Mouse (Mus musculus) MEL (cell line): ENCODE data around the gene Abhd10. TPM values are rescaled to one million over a fixed set of nuclear protein-coding genes. Genes with fewer than 3 reads are reported as not detected.

ENCODE experiments used
- DNase-seq: peaks from one replicate; pipeline ENCODE4 v3.0.0; 2011; ENCODE audit warnings: low read depth, low spot score
- H3K27ac ChIP-seq: 2 replicates; pipeline ENCODE4 v1.5.1; 2012; ENCODE audit warnings: low read depth, mild to moderate bottlenecking, control low read depth, low read length, moderate library complexity; ENCODE audit not compliant: control insufficient read depth
- H3K27me3 ChIP-seq, 2 experiments: fragments of 150-350 bp in 1 of 2; sonication (generic) in 1 of 2; 2 replicates each; pipeline ENCODE4 v1.6.1; 2012; ENCODE audit warnings: low read length in 2 of 2, mild to moderate bottlenecking in 2 of 2, improper control_type of control experiment in 1 of 2, moderate library complexity in 1 of 2; ENCODE audit not compliant: insufficient read depth in 2 of 2, control insufficient read depth in 1 of 2
- H3K36me3 ChIP-seq, 2 experiments: 2 replicates each; pipeline ENCODE4 v1.6.1; 2012 to 2014; ENCODE audit warnings: low read length in 2 of 2, improper control_type of control experiment in 1 of 2, inconsistent platforms in 1 of 2, mild to moderate bottlenecking in 1 of 2; ENCODE audit not compliant: insufficient read depth in 2 of 2, control insufficient read depth in 1 of 2
- H3K4me1 ChIP-seq, 2 experiments: fragments of 150-350 bp in 1 of 2; sonication (generic) in 1 of 2; 2 replicates each; pipeline ENCODE4 v1.6.1; 2012; ENCODE audit warnings: low read length in 2 of 2, improper control_type of control experiment in 1 of 2, mild to moderate bottlenecking in 1 of 2; ENCODE audit not compliant: insufficient read depth in 2 of 2, control insufficient read depth in 1 of 2
- H3K4me3 ChIP-seq, 2 experiments: fragments of 150-350 bp in 1 of 2; sonication (generic) in 1 of 2; 2 replicates each; pipeline ENCODE4 v1.5.1; 2012; ENCODE audit warnings: low read depth in 2 of 2, low read length in 2 of 2, mild to moderate bottlenecking in 2 of 2, moderate library complexity in 2 of 2, control low read depth in 1 of 2, improper control_type of control experiment in 1 of 2; ENCODE audit not compliant: control insufficient read depth in 1 of 2, insufficient read depth in 1 of 2
- H3K79me2 ChIP-seq: 2 replicates; pipeline ENCODE4 v1.6.1; 2012; ENCODE audit warnings: mild to moderate bottlenecking, low read length, moderate library complexity; ENCODE audit not compliant: control insufficient read depth, poor library complexity, insufficient read depth
- H3K9ac ChIP-seq: 2 replicates; pipeline ENCODE4 v1.6.1; 2012; ENCODE audit warnings: low read depth, mild to moderate bottlenecking, control low read depth, low read length, moderate library complexity; ENCODE audit not compliant: control insufficient read depth, poor library complexity, severe bottlenecking
- H3K9me3 ChIP-seq: fragments of 150-350 bp; sonication (generic); replicated peaks from 2 replicates; pipeline ENCODE4 v1.6.1; 2012; ENCODE audit warnings: mild to moderate bottlenecking, low read length, improper control_type of control experiment, moderate library complexity; ENCODE audit not compliant: insufficient read depth
- E2F4 ChIP-seq: IDR thresholded peaks from 2 replicates; pipeline ENCODE4 v1.6.1; 2011; ENCODE audit warnings: low read depth, low read length, improper control_type of control experiment, borderline replicate concordance
- ELF1 ChIP-seq: IDR thresholded peaks from 2 replicates; pipeline ENCODE4 v1.6.1; 2014; ENCODE audit warnings: low read depth, mild to moderate bottlenecking, inconsistent platforms, low read length, improper control_type of control experiment, moderate library complexity
- EP300 ChIP-seq, 2 experiments: IDR thresholded peaks; 2 replicates each; pipeline ENCODE4 v1.6.1; 2011; ENCODE audit warnings: improper control_type of control experiment in 2 of 2, low read length in 2 of 2, low read depth in 1 of 2, mild to moderate bottlenecking in 1 of 2
- ETS1 ChIP-seq: IDR thresholded peaks from 2 replicates; pipeline ENCODE4 v1.6.1; 2012; ENCODE audit warnings: low read depth, mild to moderate bottlenecking, inconsistent platforms, low read length, improper control_type of control experiment, moderate library complexity
- GATA1 ChIP-seq: IDR thresholded peaks from 2 replicates; pipeline ENCODE4 v1.6.1; 2011; ENCODE audit warnings: low read depth, low read length, improper control_type of control experiment
- HCFC1 ChIP-seq: IDR thresholded peaks from 2 replicates; pipeline ENCODE4 v1.6.1; 2012; ENCODE audit warnings: low read depth, mild to moderate bottlenecking, inconsistent platforms, low read length, improper control_type of control experiment, moderate library complexity
- MAFK ChIP-seq: IDR thresholded peaks from 2 replicates; pipeline ENCODE4 v1.6.1; 2011; ENCODE audit warnings: low read depth, mild to moderate bottlenecking, low read length, improper control_type of control experiment, borderline replicate concordance
- MAX ChIP-seq: IDR thresholded peaks from 2 replicates; pipeline ENCODE4 v1.6.1; 2011; ENCODE audit warnings: low read length, improper control_type of control experiment
- MAZ ChIP-seq: IDR thresholded peaks from 2 replicates; pipeline ENCODE4 v1.6.1; 2012; ENCODE audit warnings: low read depth, mild to moderate bottlenecking, inconsistent platforms, low read length, improper control_type of control experiment
- MXI1 ChIP-seq: IDR thresholded peaks from 2 replicates; pipeline ENCODE4 v1.6.1; 2011; ENCODE audit warnings: mild to moderate bottlenecking, low read depth, low read length, improper control_type of control experiment
- MYB ChIP-seq: IDR thresholded peaks from 2 replicates; pipeline ENCODE4 v1.6.1; 2011; ENCODE audit warnings: mild to moderate bottlenecking, low read depth, low read length, improper control_type of control experiment
- MYC ChIP-seq: IDR thresholded peaks from 2 replicates; pipeline ENCODE4 v1.6.1; 2011; ENCODE audit warnings: low read depth, mild to moderate bottlenecking, low read length, improper control_type of control experiment, moderate library complexity
- POLR2A ChIP-seq, 2 experiments: IDR thresholded peaks; 2 replicates each; pipeline ENCODE4 v1.6.1; 2011 to 2012; ENCODE audit warnings: low read length in 2 of 2, mild to moderate bottlenecking in 2 of 2, control low read depth in 1 of 2, improper control_type of control experiment in 1 of 2, low read depth in 1 of 2, moderate library complexity in 1 of 2; ENCODE audit not compliant: control insufficient read depth in 1 of 2, insufficient read depth in 1 of 2, poor library complexity in 1 of 2
- RAD21 ChIP-seq: IDR thresholded peaks from 2 replicates; pipeline ENCODE4 v1.6.1; 2011; ENCODE audit warnings: mild to moderate bottlenecking, low read depth, low read length, improper control_type of control experiment
- RCOR1 ChIP-seq: IDR thresholded peaks from 2 replicates; pipeline ENCODE4 v1.6.1; 2012; ENCODE audit warnings: low read depth, mild to moderate bottlenecking, inconsistent platforms, low read length, improper control_type of control experiment
- SIN3A ChIP-seq: IDR thresholded peaks from 2 replicates; pipeline ENCODE4 v1.6.1; 2012; ENCODE audit warnings: low read length, improper control_type of control experiment, inconsistent platforms
- TBP ChIP-seq: IDR thresholded peaks from 2 replicates; pipeline ENCODE4 v1.8.0; 2011; ENCODE audit warnings: low read depth, low read length, improper control_type of control experiment
- USF2 ChIP-seq, 2 experiments: IDR thresholded peaks; 2 replicates each; pipeline ENCODE4 v1.6.1; 2011 to 2012; ENCODE audit warnings: improper control_type of control experiment in 2 of 2, low read length in 2 of 2, borderline replicate concordance in 1 of 2, inconsistent platforms in 1 of 2, low read depth in 1 of 2, mild to moderate bottlenecking in 1 of 2; ENCODE audit not compliant: insufficient read depth in 1 of 2
- ZC3H11A ChIP-seq: IDR thresholded peaks from 2 replicates; pipeline ENCODE4 v1.6.1; 2012; ENCODE audit warnings: low read depth, mild to moderate bottlenecking, inconsistent platforms, low read length, improper control_type of control experiment
- ZKSCAN1 ChIP-seq: IDR thresholded peaks from 2 replicates; pipeline ENCODE4 v1.6.1; 2012; ENCODE audit warnings: low read depth, mild to moderate bottlenecking, inconsistent platforms, low read length, improper control_type of control experiment, moderate library complexity
- ZMIZ1 ChIP-seq: IDR thresholded peaks from 2 replicates; pipeline ENCODE4 v1.6.1; 2012; ENCODE audit warnings: low read depth, mild to moderate bottlenecking, inconsistent platforms, low read length, improper control_type of control experiment, moderate library complexity
- polyA plus RNA-seq, 2 experiments: library from polyadenylated mRNA; stranded (reverse) in 1 of 2; unstranded in 1 of 2; fragments of >175 nt in 1 of 2; fragments of >200 nt in 1 of 2; gene quantifications; 2 replicates each; pipeline versions ENCODE4 v1.2.1 to v1.2.4; 2012; ENCODE audit warnings: low replicate concordance in 2 of 2, low read depth in 1 of 2; ENCODE audit not compliant: insufficient read length in 2 of 2, insufficient read depth in 1 of 2, missing spikeins in 1 of 2
- total RNA-seq: library from RNA; depleted of rRNA; stranded (reverse); fragments of 300-350 nt; gene quantifications from 2 replicates; pipeline ENCODE4 v1.2.3, GENCODE M21; 2012

Gene Abhd10
- total and polyA plus RNA-seq, 3 experiments = 9.5 to 11.1 TPM; not detected in 1

DNA sequence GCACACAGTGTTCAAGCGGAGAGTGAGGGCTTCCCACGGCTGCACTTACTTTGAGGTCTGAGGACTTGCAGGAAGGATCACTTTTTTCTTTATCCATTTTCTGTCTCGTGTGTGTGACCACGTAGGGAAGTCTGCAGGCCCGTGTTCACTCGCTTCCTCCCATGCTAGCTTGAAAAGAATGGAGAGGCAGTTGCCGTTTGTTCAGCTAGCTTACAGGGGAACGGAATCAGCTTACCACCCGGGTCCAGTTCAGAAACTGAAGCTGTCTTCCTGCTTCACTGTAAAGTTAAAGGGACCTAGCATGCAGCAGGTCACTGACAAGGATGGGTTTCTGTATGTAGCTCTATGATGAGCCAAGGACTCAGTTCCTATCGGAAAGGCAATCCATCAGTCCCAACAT, 49.2 kb downstream of the Abhd10 start, which contains the start of gene Tmprss7:
Tmprss7 (minus strand) TSS at position 101 of the 400 bp plus-strand sequence.
- TF ChIP-seq ZC3H11A (no peak), RCOR1 (no peak), ELF1 (no peak), TBP (no peak), MYC (no peak), RAD21 (no peak), USF2 (IDR thresholded peaks at IDR 0.05; ENCODE audit: borderline replicate concordance in 1 of 2, insufficient read depth in 1 of 2, low read depth in 1 of 2, low read length in 2 of 2) (no peak), GATA1 (no peak), ZMIZ1 (no peak), MAFK (no peak), E2F4 (no peak), POLR2A (IDR thresholded peaks at IDR 0.05; ENCODE audit: control insufficient read depth in 1 of 2, insufficient read depth in 1 of 2, low read depth in 1 of 2, low read length in 2 of 2, poor library complexity in 1 of 2) (no peak)
- Histone ChIP-seq H3K4me1 (no peaks in the 10 kb centered on the region), H3K36me3 (no peaks in the 10 kb centered on the region), H3K4me3 (no peak within 1 kb of the TSS), H3K9ac (no peak within 1 kb of the TSS), H3K27ac (no peak within 1 kb of the TSS), H3K9me3 (no peaks in the 10 kb centered on the region), H3K79me2 (no peaks in the 10 kb centered on the region), H3K27me3 (peaks cover 0 to 3% of the 10 kb centered on the region in 2 experiments; a peak in 2 of 4 replicates)
- no peak for DNase-seq

DNA sequence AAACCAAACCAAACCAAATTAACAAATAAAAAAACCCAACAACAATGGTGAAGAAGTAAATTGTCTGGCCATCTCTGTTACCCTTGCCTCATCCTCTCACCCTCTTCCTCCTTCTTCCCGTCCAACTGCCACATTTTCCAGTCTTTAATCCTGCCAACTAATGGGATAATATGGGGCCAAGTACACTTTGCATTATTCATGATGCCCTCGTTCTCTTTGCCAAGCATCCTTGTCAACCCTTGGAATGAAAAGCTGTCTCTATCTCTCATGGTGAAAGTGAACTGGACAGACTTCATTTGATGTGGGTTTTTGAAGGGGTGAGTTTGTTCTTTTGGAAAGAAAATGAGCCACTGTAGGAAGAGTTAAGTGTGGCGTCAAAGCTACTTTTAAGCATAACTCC, 49.9 kb downstream of the Abhd10 start:
- Histone ChIP-seq H3K4me3 (no peak overlapping the region), H3K27me3 (peaks cover 0 to 1% of the 10 kb centered on the region in 2 experiments; a peak in 1 of 4 replicates), H3K9ac (no peak overlapping the region), H3K27ac (no peak overlapping the region), H3K79me2 (no peaks in the 10 kb centered on the region), H3K36me3 (no peaks in the 10 kb centered on the region), H3K9me3 (no peaks in the 10 kb centered on the region), H3K4me1 (no peaks in the 10 kb centered on the region)
- no peak for DNase-seq
- TF ChIP-seq EP300 (IDR thresholded peaks at IDR 0.05; ENCODE audit: low read depth in 1 of 2, low read length in 2 of 2) (no peak), MXI1 (no peak), HCFC1 (no peak), E2F4 (no peak), MYC (no peak), GATA1 (no peak), ETS1 (no peak), MAX (no peak), MAZ (no peak), ZC3H11A (no peak), RCOR1 (no peak), SIN3A (no peak), ZMIZ1 (no peak), ZKSCAN1 (no peak), MYB (no peak)
